Mouse (Mus musculus): ENCODE results near the gene Gm4767.
"Not testable (repeated sequence)": the region's sequence is repeated elsewhere in the genome, so short reads cannot be mapped to it uniquely, and the experiment has no call there.

Gm4767 gene

GRCm38 (mm10) chr10:81811899-81812298, at the start of gene Gm4767:
TSS of gene Gm4767 (plus strand) at chr10:81812186.
- peak in 1 of 2 experiments; percentile 31 for DNase-seq (ENCODE audit: low spot score in 2 of 2)

GRCm38 (mm10) chr10:81770506-81771403, 41.2 kb upstream of the Gm4767 start, which contains the start of gene Gm3055:
TSS of gene Gm3055 (minus strand) at chr10:81771161.
- not testable (repeated sequence) for DNase-seq (ENCODE audit: low spot score in 2 of 2)

GRCm38 (mm10) chr10:81771404-81771777, 40.6 kb upstream of the Gm4767 start:
- not testable (repeated sequence) for DNase-seq (ENCODE audit: low spot score in 2 of 2)

- not testable (repeated sequence) for DNase-seq (ENCODE audit: low spot score in 2 of 2)
Observed at GRCm38 (mm10) chr10:81846219-81846618, 34.2 kb downstream of the Gm4767 start.

- DNase-seq (ENCODE audit: low spot score in 2 of 2): not testable (repeated sequence)
Observed at GRCm38 (mm10) chr10:81863409-81864407, 51.7 kb downstream of the Gm4767 start, which contains the start of gene Gm32687. TSS of gene Gm32687 (plus strand) at chr10:81863934.

Data from spleen, postnatal 4 days (tissue).